Mouse (Mus musculus): Measurements from ENCODE around the gene Armc7. TPM values are rescaled to one million over a fixed set of nuclear protein-coding genes. Genes with fewer than 3 reads are reported as not detected.

The Armc7 gene
- total RNA-seq (2023), result 10 to 100 TPM; 52.6 to 58.6 TPM

DNA sequence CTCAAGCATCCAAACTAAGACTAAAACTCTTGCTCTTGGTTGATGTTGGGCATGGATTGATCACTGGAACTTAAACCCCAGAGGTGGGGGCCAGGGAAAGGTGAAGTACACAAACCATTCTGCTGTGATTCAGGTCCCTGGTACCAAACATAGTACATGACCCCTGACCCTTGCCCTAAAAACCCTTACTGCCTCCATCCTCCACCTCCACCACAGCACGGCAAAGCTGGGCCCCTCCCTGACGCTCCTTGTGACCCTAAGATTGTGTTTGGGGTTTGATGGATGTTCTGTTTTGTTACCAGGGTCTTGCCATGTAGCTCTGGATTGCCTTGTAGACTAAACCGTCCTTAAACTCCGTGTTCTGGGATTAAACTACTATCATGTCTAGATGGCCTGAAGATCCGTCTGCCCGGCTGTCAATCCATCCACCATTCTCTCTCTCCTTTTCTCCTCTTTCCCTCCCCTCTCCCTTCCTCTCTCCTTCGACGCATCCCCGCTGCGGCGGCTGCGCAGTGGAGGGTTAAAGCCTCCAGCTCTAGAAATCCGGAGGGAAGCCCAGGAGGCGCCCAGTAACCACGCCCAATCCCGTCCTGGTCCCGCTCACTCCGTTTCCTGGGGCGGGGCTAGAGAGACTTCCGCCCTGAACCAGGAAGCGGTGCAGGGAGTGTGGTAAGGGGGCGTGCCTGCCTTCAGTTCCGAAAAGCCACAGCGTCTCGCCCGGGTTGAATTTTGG is at the start of gene Armc7:
Gene Armc7, plus strand, starts transcription at position 643 of the 733 bp plus-strand sequence.

DNA sequence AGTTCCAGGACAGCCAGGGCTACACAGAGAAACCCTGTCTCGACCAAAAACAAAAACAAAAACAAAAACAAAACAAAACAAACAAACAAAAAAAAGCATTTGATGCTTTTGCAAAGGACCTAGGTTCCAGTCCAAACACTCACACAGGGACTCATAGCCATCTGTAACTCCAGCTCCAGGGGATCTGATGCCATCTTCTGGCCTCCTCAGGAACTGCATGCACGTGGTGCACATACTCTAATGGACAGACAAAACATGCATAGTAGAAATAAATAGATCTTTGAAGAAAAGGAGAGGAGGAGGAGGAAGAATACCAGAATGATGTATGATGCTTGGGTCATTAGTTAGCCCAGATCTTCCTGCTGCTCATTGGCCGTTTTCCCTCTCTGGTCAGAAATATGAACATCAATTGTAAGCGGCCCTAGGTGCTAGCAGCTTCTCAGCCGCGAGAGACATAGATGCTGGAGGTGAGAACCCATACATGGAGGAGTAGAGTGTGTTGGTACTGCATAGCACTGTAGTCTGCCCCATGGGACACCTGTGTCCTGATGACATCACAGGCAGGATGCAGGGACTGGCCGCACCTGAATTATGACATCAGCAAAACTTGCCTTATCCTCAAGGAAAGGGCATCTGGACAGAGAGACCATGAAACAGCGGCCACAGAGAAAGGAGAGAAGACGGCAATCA is 35.4 kb upstream of the Armc7 start, which contains the start of gene Trim80:
Gene Trim80, plus strand, starts transcription at position 640 of the 690 bp plus-strand sequence.

DNA sequence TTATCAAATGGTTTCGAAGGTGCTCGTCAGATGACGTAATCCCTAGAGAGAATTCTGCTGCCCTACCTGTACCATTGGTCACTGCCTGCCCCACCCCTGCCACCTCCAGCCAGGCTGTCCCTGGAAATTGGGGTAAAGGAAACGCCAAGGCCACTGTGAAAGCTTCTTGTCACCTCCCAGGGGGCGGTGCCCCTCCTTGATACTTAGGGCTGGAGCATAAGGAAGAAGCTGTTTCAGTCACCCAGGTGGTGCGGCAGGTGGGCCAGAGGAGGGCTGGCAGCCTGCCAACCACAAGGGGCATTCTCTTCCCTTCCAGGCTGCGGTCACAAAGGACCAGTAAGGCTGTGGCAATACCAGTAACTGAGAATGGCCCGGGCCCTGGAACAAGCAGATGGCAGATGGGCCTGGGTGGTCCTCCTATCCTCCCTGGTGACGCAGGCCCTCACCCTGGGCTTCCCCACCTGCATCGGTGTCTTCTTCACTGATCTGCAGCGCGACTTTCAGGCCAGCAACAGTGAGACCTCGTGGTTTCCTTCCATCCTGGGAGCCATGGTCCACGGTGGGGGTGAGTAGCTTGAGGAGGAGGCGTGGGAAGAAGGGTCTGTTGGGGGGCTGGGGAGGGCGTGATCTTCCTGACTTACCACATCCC is 13.1 kb upstream of the Armc7 start, which contains the start of gene Slc16a5:
Gene Slc16a5, plus strand, starts transcription at position 232 of the 649 bp plus-strand sequence.

DNA sequence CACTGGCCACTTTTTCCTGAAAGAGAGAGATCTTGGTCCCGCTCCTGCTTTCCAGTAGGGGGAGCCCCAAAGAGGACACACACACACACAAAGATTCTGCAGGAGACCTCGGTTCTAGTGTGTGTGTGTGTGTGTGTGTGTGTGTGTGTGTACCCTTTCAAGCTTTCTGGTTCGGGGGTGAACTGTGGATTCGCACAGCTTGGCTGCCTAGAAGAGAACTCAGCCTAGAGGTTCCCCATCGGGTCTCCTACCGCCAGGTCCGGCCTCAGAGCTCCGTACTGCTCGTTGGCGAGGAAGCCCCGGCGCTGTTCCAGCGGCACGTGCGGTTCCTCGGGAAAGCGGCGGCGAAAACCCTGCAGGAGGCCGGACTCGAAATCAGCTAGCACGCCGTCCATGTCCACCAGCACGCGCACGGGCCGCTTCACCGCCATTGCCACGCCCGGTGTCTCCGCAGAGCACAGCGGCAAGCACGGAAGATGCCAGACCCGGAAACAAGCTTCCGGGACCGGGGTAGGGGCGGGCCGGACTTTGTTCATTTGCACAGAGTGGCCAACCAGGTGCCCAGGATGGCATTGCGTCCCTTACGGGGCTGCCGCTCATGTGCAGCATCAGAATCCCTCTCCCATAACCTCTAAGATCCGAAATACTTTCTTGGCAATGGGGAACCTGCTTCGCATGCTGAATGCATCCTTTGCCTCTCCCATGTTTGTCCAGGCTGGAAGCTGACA is 16.1 kb downstream of the Armc7 start, which contains the start of gene Nt5c:
Gene Nt5c, minus strand, starts transcription at position 507 of the 728 bp plus-strand sequence.

DNA sequence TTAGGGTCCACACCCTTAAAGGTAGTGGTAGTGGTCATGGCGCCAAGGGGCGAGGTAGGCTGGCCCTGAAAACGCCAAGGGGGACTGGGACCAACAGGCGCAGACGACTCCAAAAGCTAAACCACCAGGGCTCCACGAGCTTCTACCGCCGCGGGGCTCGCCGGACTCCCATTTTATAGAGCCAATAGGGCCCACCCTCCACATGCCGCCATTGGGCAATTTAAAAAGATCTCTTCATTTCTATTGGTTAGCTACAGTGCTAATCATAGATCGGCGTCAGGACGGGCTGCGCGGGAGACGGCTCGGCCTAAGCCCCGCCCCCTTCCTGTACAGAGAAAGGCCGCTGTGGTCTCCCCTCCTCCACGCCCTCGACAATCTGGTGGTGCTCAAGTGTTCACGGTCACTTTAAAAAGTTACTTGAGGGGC is 38.8 kb downstream of the Armc7 start, which contains the start of gene Jpt1:
Gene Jpt1, minus strand, starts transcription at position 150 of the 426 bp plus-strand sequence.

DNA sequence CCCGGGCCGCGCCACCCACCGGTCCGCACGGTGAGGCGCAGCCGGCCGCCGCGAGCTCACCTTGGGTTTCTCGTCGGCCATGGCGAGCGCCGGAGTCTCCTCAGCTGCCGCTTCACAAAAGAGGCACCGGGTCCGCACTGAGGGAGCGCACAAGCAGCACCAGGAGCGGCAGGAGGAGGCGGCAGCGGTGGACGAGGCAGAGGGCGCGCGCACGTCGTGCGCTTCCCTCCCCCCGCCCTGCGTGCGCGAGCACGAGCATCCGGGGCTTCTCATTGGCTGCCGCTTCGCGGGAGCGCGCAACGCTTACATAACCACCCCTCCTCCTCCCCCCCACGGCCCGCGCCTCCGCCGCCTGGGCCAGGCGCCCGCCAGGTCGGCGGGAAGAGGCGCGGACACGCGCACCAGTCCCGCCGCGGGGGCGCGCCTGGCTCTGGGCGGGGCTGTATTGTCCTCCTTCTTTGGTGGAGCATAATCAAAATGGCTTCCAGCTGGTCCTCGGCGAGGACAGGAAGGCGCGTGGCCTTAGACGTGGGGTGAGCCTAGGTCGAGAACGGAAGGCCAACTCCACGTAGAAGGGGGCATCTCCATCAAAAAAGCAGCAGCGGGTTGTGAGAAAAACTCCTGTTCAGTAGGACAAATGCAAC is 60.7 kb downstream of the Armc7 start, which contains the start of gene Sumo2:
Gene Sumo2, minus strand, starts transcription at position 239 of the 644 bp plus-strand sequence.

Other genes with a start within 250 kb of the Armc7 start
- gene Grin2c, start 208.4 kb upstream of the Armc7 start, total RNA-seq (2023), result not detected
- 10 to 100 TPM in 1 of 2 experiments, 1 to 10 TPM in 1; 6.9 to 10.0 TPM for gene Fdxr, start 198.6 kb upstream of the Armc7 start, total RNA-seq (2023)
- 1 to 10 TPM; 2.0 to 2.2 TPM for gene Fads6, start 178.0 kb upstream of the Armc7 start, total RNA-seq (2023)
- gene Otop2, start 168.5 kb upstream of the Armc7 start, total RNA-seq (2023), result not detected
- not detected for gene Ush1g, start 153.6 kb upstream of the Armc7 start, total RNA-seq (2023)
- not detected for gene Otop3, start 140.9 kb upstream of the Armc7 start, total RNA-seq (2023)
- 1 to 10 TPM in 1 of 2 experiments, under 1 TPM in 1; 0.93 to 1.7 TPM for gene Hid1, start 107.9 kb upstream of the Armc7 start, total RNA-seq (2023)
- under 1 TPM; 0.20 to 0.22 TPM for gene Cdr2l, start 93.8 kb upstream of the Armc7 start, total RNA-seq (2023)
- gene Mrpl58, start 71.9 kb upstream of the Armc7 start, total RNA-seq (2023), result 10 to 100 TPM; 40.2 to 43.7 TPM
- gene Atp5h, start 55.7 kb upstream of the Armc7 start, total RNA-seq (2023), result 100 to 1,000 TPM; 199 to 220 TPM
- 10 to 100 TPM; 20.5 to 24.6 TPM for gene Kctd2, start 55.5 kb upstream of the Armc7 start, total RNA-seq (2023)
- gene Trim80, start 35.1 kb upstream of the Armc7 start, total RNA-seq (2023), result not detected
- gene Slc16a5, start 13.2 kb upstream of the Armc7 start, total RNA-seq (2023), result under 1 TPM in 1 of 2 experiments, not detected in 1; 0.16 TPM
- gene Nt5c, start 16.2 kb downstream of the Armc7 start, total RNA-seq (2023), result 10 to 100 TPM; 45.1 to 57.4 TPM
- 100 to 1,000 TPM; 129 to 152 TPM for gene Jpt1, start 38.7 kb downstream of the Armc7 start, total RNA-seq (2023)
- gene Sumo2, start 60.6 kb downstream of the Armc7 start, total RNA-seq (2023), result 100 to 1,000 TPM; 158 to 172 TPM
- 10 to 100 TPM; 40.0 to 40.7 TPM for gene Nup85, start 88.8 kb downstream of the Armc7 start, total RNA-seq (2023)
- gene Mrps7, start 128.3 kb downstream of the Armc7 start, total RNA-seq (2023), result 10 to 100 TPM; 10.7 to 20.3 TPM
- 10 to 100 TPM; 57.5 to 58.2 TPM for gene Gga3, start 128.4 kb downstream of the Armc7 start, total RNA-seq (2023)
- 10 to 100 TPM; 17.1 to 18.4 TPM for gene Mif4gd, start 137.3 kb downstream of the Armc7 start, total RNA-seq (2023)
- 10 to 100 TPM; 11.3 to 11.8 TPM for gene Slc25a19, start 152.6 kb downstream of the Armc7 start, total RNA-seq (2023)
- 100 to 1,000 TPM; 208 to 230 TPM for gene Grb2, start 232.9 kb downstream of the Armc7 start, total RNA-seq (2023)

All from neutrophil, adult 59 days (primary cell).